Mouse (Mus musculus) CH12.LX (cell line): ENCODE data around the gene Lbhd1. TPM values are rescaled to one million over a fixed set of nuclear protein-coding genes. Genes with fewer than 3 reads are reported as not detected.
A peak's percentile ranks its signal among the peaks of the same experiment; 100 is the strongest.

ENCODE experiments used
- DNase-seq: peaks from one replicate; pipeline ENCODE4 v3.0.0-alpha.2; 2013; ENCODE audit errors: extremely low read depth
- H3K27ac ChIP-seq: 2 replicates; pipeline ENCODE4 v1.5.1; 2012; ENCODE audit warnings: low read depth, mild to moderate bottlenecking, control low read depth, moderate library complexity; ENCODE audit not compliant: insufficient read depth
- H3K27me3 ChIP-seq: replicated peaks from 2 replicates; pipeline ENCODE3; 2012; ENCODE audit warnings: inconsistent platforms
- H3K36me3 ChIP-seq, 2 experiments: replicated peaks in 1 of 2; 2 replicates each; pipeline versions ENCODE3 to v1.6.1; 2012; ENCODE audit warnings: inconsistent platforms in 1 of 2, low read length in 1 of 2, mild to moderate bottlenecking in 1 of 2, mixed read lengths in 1 of 2, moderate library complexity in 1 of 2; ENCODE audit not compliant: control insufficient read depth in 1 of 2, insufficient read depth in 1 of 2
- H3K4me1 ChIP-seq, 2 experiments: 2 replicates each; pipeline ENCODE4 v1.6.1; 2012; ENCODE audit warnings: inconsistent platforms in 1 of 2, moderate library complexity in 1 of 2; ENCODE audit not compliant: insufficient read depth in 2 of 2, control insufficient read depth in 1 of 2
- H3K4me2 ChIP-seq: 2 replicates; pipeline ENCODE4 v1.6.1; 2012; ENCODE audit warnings: low read depth, mild to moderate bottlenecking, control low read depth; ENCODE audit not compliant: poor library complexity, insufficient read depth, severe bottlenecking
- H3K4me3 ChIP-seq, 3 experiments: fragments of 150-350 bp in 1 of 3; sonication (generic) in 1 of 3; replicated peaks in 1 of 3; 2 replicates each; pipeline versions ENCODE3 to v1.5.1; 2011 to 2012; ENCODE audit warnings: low read depth in 2 of 3, low read length in 2 of 3, mild to moderate bottlenecking in 2 of 3, moderate library complexity in 2 of 3, control low read depth in 1 of 3, improper control_type of control experiment in 1 of 3, inconsistent platforms in 1 of 3, mixed read lengths in 1 of 3; ENCODE audit not compliant: poor library complexity in 1 of 3
- H3K79me2 ChIP-seq: replicated peaks from 2 replicates; pipeline ENCODE4 v1.6.1; 2012; ENCODE audit warnings: mild to moderate bottlenecking, moderate library complexity; ENCODE audit not compliant: control insufficient read depth, poor library complexity, insufficient read depth, severe bottlenecking; ENCODE audit errors: extremely low read depth
- H3K9ac ChIP-seq: 2 replicates; pipeline ENCODE4 v1.6.1; 2012; ENCODE audit warnings: low read depth, mild to moderate bottlenecking, control low read depth, moderate library complexity; ENCODE audit not compliant: insufficient read depth
- H3K9me3 ChIP-seq: replicated peaks from 2 replicates; pipeline ENCODE3; 2012; ENCODE audit warnings: low read length, inconsistent platforms, mixed read lengths
- BHLHE40 ChIP-seq: IDR thresholded peaks from 2 replicates; pipeline ENCODE4 v1.6.1; 2011; ENCODE audit warnings: mild to moderate bottlenecking, low read depth, low read length, improper control_type of control experiment
- EP300 ChIP-seq: IDR thresholded peaks from 2 replicates; pipeline ENCODE4 v1.6.1; 2011; ENCODE audit warnings: low read length, improper control_type of control experiment
- ETS1 ChIP-seq: conservative IDR thresholded peaks from 2 replicates; pipeline ENCODE4 v1.6.1; 2012; ENCODE audit warnings: low read depth, mild to moderate bottlenecking, inconsistent platforms, low read length, improper control_type of control experiment, moderate library complexity
- JUND ChIP-seq: conservative IDR thresholded peaks from 2 replicates; pipeline ENCODE4 v1.6.1; 2011; ENCODE audit warnings: low read depth, low read length, improper control_type of control experiment
- NELFE ChIP-seq: IDR thresholded peaks from 2 replicates; pipeline ENCODE4 v1.6.1; 2011; ENCODE audit warnings: low read depth, low read length, improper control_type of control experiment
- POLR2A ChIP-seq: IDR thresholded peaks from 2 replicates; pipeline ENCODE4 v1.6.1; 2011; ENCODE audit warnings: low read depth, mild to moderate bottlenecking, improper control_type of control experiment, low read length
- POLR2AphosphoS2 ChIP-seq: IDR thresholded peaks from 2 replicates; pipeline ENCODE4 v1.6.1; 2011; ENCODE audit warnings: low read depth, low read length, improper control_type of control experiment
- RAD21 ChIP-seq: IDR thresholded peaks from 2 replicates; pipeline ENCODE4 v1.6.1; 2011; ENCODE audit warnings: low read depth, mild to moderate bottlenecking, low read length, improper control_type of control experiment, moderate library complexity
- SMC3 ChIP-seq: IDR thresholded peaks from 2 replicates; pipeline ENCODE4 v1.6.1; 2011; ENCODE audit warnings: low read depth, low read length, improper control_type of control experiment
- TCF12 ChIP-seq: IDR thresholded peaks from 2 replicates; pipeline ENCODE4 v1.6.1; 2014; ENCODE audit warnings: low read depth, mild to moderate bottlenecking, inconsistent platforms, low read length, improper control_type of control experiment
- UBTF ChIP-seq: IDR thresholded peaks from 2 replicates; pipeline ENCODE4 v1.6.1; 2012; ENCODE audit warnings: low read depth, mild to moderate bottlenecking, inconsistent platforms, low read length, improper control_type of control experiment, moderate library complexity
- USF1 ChIP-seq: IDR thresholded peaks from 2 replicates; pipeline ENCODE4 v1.6.1; 2014; ENCODE audit warnings: low read depth, mild to moderate bottlenecking, inconsistent platforms, low read length, improper control_type of control experiment
- ZKSCAN1 ChIP-seq: IDR thresholded peaks from 2 replicates; pipeline ENCODE4 v1.6.1; 2012; ENCODE audit warnings: low read depth, inconsistent platforms, low read length, improper control_type of control experiment, borderline replicate concordance
- ZMIZ1 ChIP-seq: IDR thresholded peaks from 2 replicates; pipeline ENCODE4 v1.6.1; 2012; ENCODE audit warnings: low read depth, mild to moderate bottlenecking, inconsistent platforms, low read length, improper control_type of control experiment
- dilution Hi-C: fragments of 300-500 bp; cut with MboI; formaldehyde crosslinking; loops from 2 replicates; pipeline ENCODE4 v1.14.3; 2020; ENCODE audit warnings: low sequenced_read_pairs; ENCODE audit not compliant: extremely low pct_unique_long_range_greater_than_20kb, extremely low pct_ligation_motif_present
- in situ Hi-C: fragments of 300-500 bp; cut with MboI; formaldehyde crosslinking; loops from 3 replicates; pipeline ENCODE4 v1.14.3; 2019; ENCODE audit warnings: low sequenced_read_pairs, low pct_ligation_motif_present, low pct_unique_long_range_greater_than_20kb, mixed read lengths
- polyA plus RNA-seq: library from polyadenylated mRNA; unstranded; fragments of >175 nt; gene quantifications from 2 replicates; pipeline ENCODE4 v1.2.1, GENCODE M21; 2012; ENCODE audit warnings: low read depth; ENCODE audit not compliant: insufficient read length
- total RNA-seq, 2 experiments: library from RNA; depleted of rRNA; stranded (reverse); fragments of 300-350 nt in 1 of 2; fragments of >200 nt in 1 of 2; gene quantifications; 2 replicates each; pipeline ENCODE4 v1.2.3; 2012 to 2014

Lbhd1 gene
- total and polyA plus RNA-seq, 3 experiments, result 7.5 to 50.4 (median 15.6) TPM

DNA sequence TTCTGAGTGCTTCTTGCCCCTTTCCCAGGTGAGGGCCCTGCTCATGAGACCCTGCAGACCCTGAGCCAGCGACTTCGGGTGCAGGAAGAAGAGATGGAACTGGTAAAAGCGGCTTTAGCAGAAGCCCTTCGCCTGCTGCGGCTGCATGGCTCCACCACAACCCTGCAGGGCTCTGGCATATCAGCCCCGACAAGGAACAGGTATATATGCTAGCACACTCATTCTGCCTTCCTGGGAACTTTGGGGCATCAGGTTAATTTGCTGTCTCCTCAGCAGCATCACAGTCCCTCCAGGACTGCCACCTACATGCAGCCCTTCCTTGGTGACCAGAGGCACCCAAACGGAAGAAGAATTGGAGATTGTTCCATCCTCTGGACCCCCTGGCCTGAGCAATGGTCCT lies 47.2 kb downstream of the Lbhd1 start:
- peak overlapping the region in 2 of 3 experiments; percentile 80 to 89 for H3K4me3 ChIP-seq
- dilution Hi-C loops (no loop called here), in situ Hi-C loops (no loop called here)
- H3K4me2 ChIP-seq, result peak overlapping the region; percentile 76
- TF ChIP-seq TCF12 (no peak), UBTF (no peak), POLR2A (no peak), USF1 (no peak), NELFE (no peak), RAD21 (no peak), SMC3 (no peak), ZKSCAN1 (no peak)
- H3K79me2 ChIP-seq, result peaks cover 6% of the 10 kb centered on the region; the same call in 1 of the 2 replicates
- peaks cover 40 to 78% of the 10 kb centered on the region in 2 experiments for H3K36me3 ChIP-seq
- peaks cover 12 to 31% of the 10 kb centered on the region in 2 experiments; a peak in 3 of 4 replicates for H3K4me1 ChIP-seq
- peak overlapping the region; percentile 83; the same call in 1 of the 2 replicates for H3K9ac ChIP-seq
- no peaks in the 10 kb centered on the region for H3K27me3 ChIP-seq
- H3K9me3 ChIP-seq, result no peaks in the 10 kb centered on the region
- no peak for DNase-seq
- no peak overlapping the region for H3K27ac ChIP-seq

DNA sequence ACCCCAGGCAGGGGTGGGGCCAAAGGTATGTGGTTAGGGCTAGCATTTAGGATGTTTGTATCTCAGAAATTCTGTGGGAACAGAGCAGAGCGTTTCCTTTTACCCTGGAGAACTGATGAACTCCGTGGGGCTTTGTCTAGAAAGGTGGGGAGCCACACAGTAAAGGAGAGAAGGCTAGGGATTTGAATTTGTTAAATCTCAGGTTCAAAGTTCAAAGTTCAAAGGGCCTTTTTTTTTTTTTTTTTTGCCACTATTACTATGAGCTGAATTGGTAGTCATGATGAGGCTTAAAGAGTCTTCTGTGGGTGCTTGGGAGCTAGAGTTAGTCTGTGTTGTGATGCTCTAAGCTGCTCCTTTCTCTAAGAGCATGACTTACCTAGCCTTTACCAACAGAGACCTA lies 53.2 kb downstream of the Lbhd1 start:
- Histone ChIP-seq H3K27me3 (no peaks in the 10 kb centered on the region), H3K4me3 (no peak overlapping the region), H3K9me3 (no peaks in the 10 kb centered on the region), H3K9ac (no peak overlapping the region), H3K4me2 (no peak overlapping the region), H3K27ac (no peak overlapping the region), H3K4me1 (peaks cover 11 to 24% of the 10 kb centered on the region in 2 experiments), H3K79me2 (no peaks in the 10 kb centered on the region; the same call in 1 of the 2 replicates), H3K36me3 (peaks cover 58 to 84% of the 10 kb centered on the region in 2 experiments)
- in situ Hi-C loops (loop anchor here (5.0 kb wide), 1 partner anchor 39 kb away; the partner anchor contains the start of gene Ganab), dilution Hi-C loops (no loop called here)
- no peak for TF ChIP-seq ZMIZ1
- no peak for TF ChIP-seq EP300
- no peak for TF ChIP-seq ETS1
- TF ChIP-seq BHLHE40, result no peak
- TF ChIP-seq USF1, result no peak
- no peak for TF ChIP-seq JUND
- TF ChIP-seq POLR2AphosphoS2, result no peak
- DNase-seq, result no peak
